Mouse (Mus musculus) lung, adult 2 months (tissue): Measurements from ENCODE around the gene Gp5.

Experiments
- CTCF ChIP-seq: fragments of 200-500 bp; IDR thresholded peaks from 2 replicates; pipeline ENCODE4 v1.5.1; 2011; ENCODE audit warnings: mild to moderate bottlenecking, low read length, control low read depth; ENCODE audit not compliant: insufficient read depth
- POLR2A ChIP-seq: fragments of 200-500 bp; IDR thresholded peaks from 2 replicates; pipeline ENCODE4 v1.6.1; 2011; ENCODE audit warnings: low read depth, mild to moderate bottlenecking, control low read depth, low read length, borderline replicate concordance; ENCODE audit errors: extremely low read depth

GRCm38 (mm10) chr16:30309395-30310170, 996 bp downstream of the Gp5 start:
- no peak for TF ChIP-seq CTCF
- TF ChIP-seq POLR2A: no peak
